Mouse (Mus musculus): ENCODE results near the gene Rnf4. TPM values are rescaled to one million over a fixed set of nuclear protein-coding genes. Genes with fewer than 3 reads are reported as not detected.

Rnf4 gene
- total RNA-seq, 2 experiments from 2014 or later: 16.6 to 18.4 TPM

GRCm38 (mm10) chr5:34335539-34336096 lies 471 bp upstream of the Rnf4 start:
- DNase-seq: peak in 1 of 2 experiments; percentile 7
- intact Hi-C loops (cut with DNase I): no loop called here

GRCm38 (mm10) chr5:34336775-34337450 lies 824 bp downstream of the Rnf4 start:
- intact Hi-C loops (cut with DNase I): no loop called here
- DNase-seq: peak in 1 of 2 experiments; percentile 22

- intact Hi-C loops (cut with DNase I): no loop called here
- no peak for DNase-seq
Observed at GRCm38 (mm10) chr5:34340246-34340645, 4.2 kb downstream of the Rnf4 start.

GRCm38 (mm10) chr5:34352084-34352631 lies 16.1 kb downstream of the Rnf4 start:
- DNase-seq: no peak
- intact Hi-C loops (cut with DNase I): no loop called here

- no peak for DNase-seq
- intact Hi-C loops (cut with DNase I): no loop called here
Observed at GRCm38 (mm10) chr5:34360261-34360660, 24.2 kb downstream of the Rnf4 start.

GRCm38 (mm10) chr5:34363115-34363514 lies 27.0 kb downstream of the Rnf4 start:
- no peak for DNase-seq
- intact Hi-C loops (cut with DNase I): no loop called here

- no peak for DNase-seq
- intact Hi-C loops (cut with DNase I): no loop called here
Observed at GRCm38 (mm10) chr5:34368551-34369290, 32.6 kb downstream of the Rnf4 start.

- intact Hi-C loops (cut with DNase I): loop anchor here (5.0 kb wide), 1 partner anchor 43 kb away; no protein-coding TSS in a partner anchor
- DNase-seq: peak; percentile 95 to 96
Observed at GRCm38 (mm10) chr5:34369341-34370021, 33.4 kb downstream of the Rnf4 start, which contains the start of gene Fam193a. Fam193a (plus strand) TSS chr5:34369933.

GRCm38 (mm10) chr5:34370022-34370823 lies 34.1 kb downstream of the Rnf4 start:
- intact Hi-C loops (cut with DNase I): loop anchor here (5.0 kb wide), 1 partner anchor 42 kb away; no protein-coding TSS in a partner anchor

GRCm38 (mm10) chr5:34370840-34371239 lies 34.8 kb downstream of the Rnf4 start:
- intact Hi-C loops (cut with DNase I): loop anchor here (5.0 kb wide), 1 partner anchor 41 kb away; no protein-coding TSS in a partner anchor
- DNase-seq: no peak

More at GRCm38 (mm10) chr5:34370022-34370823, 34.1 kb downstream of the Rnf4 start:
- DNase-seq: peak; percentile 13 to 23

- DNase-seq: no peak
- intact Hi-C loops (cut with DNase I): loop anchor here (5.0 kb wide), 1 partner anchor 40 kb away; no protein-coding TSS in a partner anchor
Observed at GRCm38 (mm10) chr5:34372141-34372540, 36.1 kb downstream of the Rnf4 start.

GRCm38 (mm10) chr5:34372541-34372940 lies 36.5 kb downstream of the Rnf4 start:
- intact Hi-C loops (cut with DNase I): loop anchor here (5.0 kb wide), 1 partner anchor 40 kb away; no protein-coding TSS in a partner anchor
- no peak for DNase-seq

GRCm38 (mm10) chr5:34378787-34379186 lies 42.7 kb downstream of the Rnf4 start:
- intact Hi-C loops (cut with DNase I): no loop called here
- DNase-seq: no peak

GRCm38 (mm10) chr5:34381700-34382099 lies 45.6 kb downstream of the Rnf4 start:
- intact Hi-C loops (cut with DNase I): no loop called here
- DNase-seq: no peak

GRCm38 (mm10) chr5:34385616-34386015 lies 49.5 kb downstream of the Rnf4 start:
- intact Hi-C loops (cut with DNase I): no loop called here
- no peak for DNase-seq

- intact Hi-C loops (cut with DNase I): no loop called here
- no peak for DNase-seq
Observed at GRCm38 (mm10) chr5:34386744-34387143, 50.7 kb downstream of the Rnf4 start.

GRCm38 (mm10) chr5:34393251-34393650 lies 57.2 kb downstream of the Rnf4 start:
- intact Hi-C loops (cut with DNase I): no loop called here
- DNase-seq: no peak

GRCm38 (mm10) chr5:34395347-34395746 lies 59.3 kb downstream of the Rnf4 start:
- no peak for DNase-seq
- intact Hi-C loops (cut with DNase I): no loop called here

- intact Hi-C loops (cut with DNase I): no loop called here
- no peak for DNase-seq
Observed at GRCm38 (mm10) chr5:34395850-34396540, 59.9 kb downstream of the Rnf4 start.

Data from gastrocnemius, postnatal 36 days (tissue).